Mouse (Mus musculus): ENCODE measurements around the gene 1700001J03Rik. TPM values are rescaled to one million over a fixed set of nuclear protein-coding genes. Genes with fewer than 3 reads are reported as not detected.

The 1700001J03Rik gene
- total and polyA plus RNA-seq, 3 experiments = 0.18 TPM; not detected in 2

DNA sequence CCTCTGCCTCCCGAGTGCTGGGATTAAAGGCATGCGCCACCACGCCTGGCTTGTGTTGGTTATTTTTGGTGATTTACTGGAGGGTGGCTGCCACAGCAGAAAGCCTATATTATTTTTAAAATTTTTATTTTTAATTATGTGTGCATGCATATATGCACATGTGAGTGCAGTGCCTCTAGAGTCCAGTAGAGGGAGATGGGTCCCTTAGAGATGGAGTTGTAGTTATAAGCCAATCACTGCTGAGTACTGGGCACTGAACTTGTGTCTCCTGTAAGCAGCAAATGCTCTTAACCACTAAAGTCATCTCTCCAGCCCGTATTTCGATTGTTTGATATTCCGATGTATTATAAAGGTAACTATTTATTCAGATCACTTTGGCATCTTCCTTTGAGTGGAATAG is 15.5 kb upstream of the 1700001J03Rik start:
- no peak overlapping the region for H3K27ac ChIP-seq (ENCODE audit: control insufficient read depth, low read depth, low read length)
- no peaks in the 10 kb centered on the region for H3K79me2 ChIP-seq (ENCODE audit: control insufficient read depth, insufficient read depth, low read length, poor library complexity)
- H3K36me3 ChIP-seq (ENCODE audit: control insufficient read depth in 1 of 2, insufficient read depth in 2 of 2, low read length in 2 of 2) = peaks cover 0 to 6% of the 10 kb centered on the region in 2 experiments; a peak in 2 of 4 replicates
- no peak for TF ChIP-seq ZMIZ1 (IDR thresholded peaks at IDR 0.05; ENCODE audit: low read depth, low read length)
- no peak for TF ChIP-seq ELF1 (IDR thresholded peaks at IDR 0.05; ENCODE audit: low read depth, low read length)
- no peak for TF ChIP-seq MYC (IDR thresholded peaks at IDR 0.05; ENCODE audit: low read depth, low read length)
- peak; percentile 20 for TF ChIP-seq RAD21 (IDR thresholded peaks at IDR 0.05; ENCODE audit: low read depth, low read length)
- TF ChIP-seq CTCF (IDR thresholded peaks at IDR 0.05 in 2 of 3, conservative IDR thresholded peaks at IDR 0.05 in 1 of 3; ENCODE audit: control insufficient read depth in 1 of 3, insufficient read depth in 1 of 3, low read depth in 2 of 3, low read length in 3 of 3, poor library complexity in 1 of 3, severe bottlenecking in 1 of 3) = peak in 2 of 3 experiments; percentile 51 to 58; a peak in 4 of 6 replicates
- H3K4me1 ChIP-seq (ENCODE audit: control insufficient read depth in 1 of 2, insufficient read depth in 2 of 2, low read length in 2 of 2) = no peaks in the 10 kb centered on the region
- DNase-seq (ENCODE audit: low read depth, low spot score) = peak; percentile 45
- H3K4me3 ChIP-seq (ENCODE audit: control insufficient read depth in 1 of 2, insufficient read depth in 1 of 2, low read depth in 2 of 2, low read length in 2 of 2) = no peak overlapping the region
- H3K27me3 ChIP-seq (ENCODE audit: control insufficient read depth in 1 of 2, insufficient read depth in 2 of 2, low read length in 2 of 2) = no peaks in the 10 kb centered on the region
- H3K9me3 ChIP-seq (replicated peaks; ENCODE audit: insufficient read depth, low read length) = no peaks in the 10 kb centered on the region
- H3K9ac ChIP-seq (ENCODE audit: control insufficient read depth, low read depth, low read length, poor library complexity, severe bottlenecking) = no peak overlapping the region

DNA sequence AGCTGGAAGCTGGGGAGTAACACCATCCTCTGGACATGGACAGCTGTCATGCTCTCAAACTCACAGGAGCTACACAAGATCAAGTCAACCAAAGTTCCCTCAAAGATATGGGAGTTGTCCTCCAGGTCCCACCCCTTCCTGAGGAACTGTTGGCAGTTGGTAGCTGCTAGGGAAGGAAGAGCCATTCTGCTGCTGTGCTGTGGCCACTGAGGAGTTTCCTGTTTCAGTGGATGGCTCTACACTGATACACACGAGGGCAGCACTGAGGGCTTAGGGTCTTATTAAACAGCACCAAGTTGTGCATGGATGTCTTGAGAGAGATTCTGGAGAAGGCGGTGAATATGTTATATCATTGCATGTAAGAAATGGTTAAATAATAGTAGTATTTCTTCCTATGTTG is 14.4 kb upstream of the 1700001J03Rik start:
- H3K27me3 ChIP-seq (ENCODE audit: control insufficient read depth in 1 of 2, insufficient read depth in 2 of 2, low read length in 2 of 2) = no peaks in the 10 kb centered on the region
- peak; percentile 43 for DNase-seq (ENCODE audit: low read depth, low spot score)
- no peaks in the 10 kb centered on the region for H3K4me1 ChIP-seq (ENCODE audit: control insufficient read depth in 1 of 2, insufficient read depth in 2 of 2, low read length in 2 of 2)
- no peaks in the 10 kb centered on the region for H3K9me3 ChIP-seq (replicated peaks; ENCODE audit: insufficient read depth, low read length)
- peaks cover 0 to 1% of the 10 kb centered on the region in 2 experiments; a peak in 2 of 4 replicates for H3K36me3 ChIP-seq (ENCODE audit: control insufficient read depth in 1 of 2, insufficient read depth in 2 of 2, low read length in 2 of 2)
- no peak overlapping the region for H3K4me3 ChIP-seq (ENCODE audit: control insufficient read depth in 1 of 2, insufficient read depth in 1 of 2, low read depth in 2 of 2, low read length in 2 of 2)
- no peaks in the 10 kb centered on the region for H3K79me2 ChIP-seq (ENCODE audit: control insufficient read depth, insufficient read depth, low read length, poor library complexity)
- H3K9ac ChIP-seq (ENCODE audit: control insufficient read depth, low read depth, low read length, poor library complexity, severe bottlenecking) = no peak overlapping the region
- peak; percentile 38 for TF ChIP-seq SMC3 (IDR thresholded peaks at IDR 0.05; ENCODE audit: low read depth, low read length)
- peak in 1 of 3 experiments; percentile 31; a peak in 2 of 6 replicates for TF ChIP-seq CTCF (IDR thresholded peaks at IDR 0.05 in 2 of 3, conservative IDR thresholded peaks at IDR 0.05 in 1 of 3; ENCODE audit: control insufficient read depth in 1 of 3, insufficient read depth in 1 of 3, low read depth in 2 of 3, low read length in 3 of 3, poor library complexity in 1 of 3, severe bottlenecking in 1 of 3)
- no peak for TF ChIP-seq TBP (IDR thresholded peaks at IDR 0.05; ENCODE audit: low read depth, low read length)
- H3K27ac ChIP-seq (ENCODE audit: control insufficient read depth, low read depth, low read length) = no peak overlapping the region

DNA sequence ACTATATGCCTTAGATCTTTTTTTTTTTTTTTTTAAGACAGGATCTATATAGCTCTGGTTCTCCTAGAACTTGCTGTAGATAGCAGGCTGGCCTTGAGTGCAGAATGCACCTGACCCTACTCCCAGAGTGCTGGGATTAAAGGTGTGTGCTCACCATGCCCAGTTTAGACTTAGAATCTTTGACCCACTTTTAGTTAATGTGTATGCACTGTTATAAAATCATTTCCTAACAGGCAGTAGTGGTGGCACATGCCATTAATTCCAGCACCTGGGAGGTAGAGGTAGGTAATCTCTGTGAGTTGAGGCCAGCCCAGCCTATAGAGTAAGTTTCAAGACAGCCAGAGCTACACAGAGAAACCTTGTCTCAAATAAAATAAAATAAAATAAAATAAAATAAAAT is 14.0 kb upstream of the 1700001J03Rik start:
- no peaks in the 10 kb centered on the region for H3K4me1 ChIP-seq (ENCODE audit: control insufficient read depth in 1 of 2, insufficient read depth in 2 of 2, low read length in 2 of 2)
- H3K79me2 ChIP-seq (ENCODE audit: control insufficient read depth, insufficient read depth, low read length, poor library complexity) = no peaks in the 10 kb centered on the region
- H3K9ac ChIP-seq (ENCODE audit: control insufficient read depth, low read depth, low read length, poor library complexity, severe bottlenecking) = no peak overlapping the region
- H3K9me3 ChIP-seq (replicated peaks; ENCODE audit: insufficient read depth, low read length) = no peaks in the 10 kb centered on the region
- no peak for TF ChIP-seq MYC (IDR thresholded peaks at IDR 0.05; ENCODE audit: low read depth, low read length)
- TF ChIP-seq ELF1 (IDR thresholded peaks at IDR 0.05; ENCODE audit: low read depth, low read length) = no peak
- no peak for TF ChIP-seq ETS1 (IDR thresholded peaks at IDR 0.05; ENCODE audit: low read depth, low read length)
- TF ChIP-seq MXI1 (IDR thresholded peaks at IDR 0.05; ENCODE audit: low read depth, low read length) = no peak
- TF ChIP-seq NELFE (IDR thresholded peaks at IDR 0.05; ENCODE audit: low read depth, low read length) = no peak
- TF ChIP-seq ZC3H11A (IDR thresholded peaks at IDR 0.05; ENCODE audit: low read depth, low read length) = no peak
- TF ChIP-seq ZKSCAN1 (IDR thresholded peaks at IDR 0.05; ENCODE audit: low read depth, low read length) = no peak
- H3K27me3 ChIP-seq (ENCODE audit: control insufficient read depth in 1 of 2, insufficient read depth in 2 of 2, low read length in 2 of 2) = no peaks in the 10 kb centered on the region
- DNase-seq (ENCODE audit: low read depth, low spot score) = no peak
- peaks cover 0 to 1% of the 10 kb centered on the region in 2 experiments; a peak in 1 of 4 replicates for H3K36me3 ChIP-seq (ENCODE audit: control insufficient read depth in 1 of 2, insufficient read depth in 2 of 2, low read length in 2 of 2)
- H3K27ac ChIP-seq (ENCODE audit: control insufficient read depth, low read depth, low read length) = no peak overlapping the region
- H3K4me3 ChIP-seq (ENCODE audit: control insufficient read depth in 1 of 2, insufficient read depth in 1 of 2, low read depth in 2 of 2, low read length in 2 of 2) = no peak overlapping the region
